Mouse (Mus musculus): ENCODE measurements around the gene Krt12. TPM values are rescaled to one million over a fixed set of nuclear protein-coding genes. Genes with fewer than 3 reads are reported as not detected.

Krt12 gene
- polyA plus RNA-seq (2015; fragmentation: Nextera tagmentation; extraction: Ambion mirVana) = 0.14 TPM in 1 of 2 replicates, not detected in the other

DNA sequence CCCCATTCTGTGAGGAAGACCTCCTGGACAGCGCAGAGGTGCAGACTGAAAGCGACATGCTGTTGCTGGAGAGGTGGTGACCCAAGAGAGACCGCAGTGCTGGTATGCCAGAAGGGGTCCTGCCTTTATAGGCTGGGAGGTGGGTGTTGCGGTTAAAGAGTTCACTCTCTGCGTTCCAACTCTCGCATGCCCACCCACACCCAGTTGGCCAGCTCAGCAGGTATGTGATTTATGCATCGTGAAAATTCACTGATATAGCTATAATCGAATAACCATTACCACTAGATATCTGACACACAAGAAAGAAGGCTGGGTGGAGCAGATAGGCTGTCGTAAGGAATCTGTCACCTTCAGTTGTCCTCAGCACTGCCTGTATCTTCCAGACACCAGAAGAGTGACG, at the start of gene Krt12:
Krt12 (minus strand) TSS at position 101 of the 400 bp plus-strand sequence.
- Histone ChIP-seq H3K36me3 (ENCODE audit: control insufficient read depth, insufficient read depth, low read length) (no peaks in the 10 kb centered on the region), H3K4me3 (ENCODE audit: low read depth, low read length) (no peak within 1 kb of the TSS), H3K4me2 (ENCODE audit: low read length) (no peak within 1 kb of the TSS), H3K9ac (ENCODE audit: low read depth, low read length) (no peak within 1 kb of the TSS), H3K27ac (ENCODE audit: low read length) (no peak within 1 kb of the TSS), H3K4me1 (ENCODE audit: control insufficient read depth, insufficient read depth, low read length) (no peaks in the 10 kb centered on the region), H3K9me3 (replicated peaks; ENCODE audit: control insufficient read depth, low read length, poor library complexity, severe bottlenecking) (no peaks in the 10 kb centered on the region), H3K27me3 (ENCODE audit: control insufficient read depth, insufficient read depth, low read depth, low read length) (no peaks in the 10 kb centered on the region)
- no peak for ATAC-seq
- WGBS = 88% methylated on average over 10 of the region's 10 CpGs

DNA sequence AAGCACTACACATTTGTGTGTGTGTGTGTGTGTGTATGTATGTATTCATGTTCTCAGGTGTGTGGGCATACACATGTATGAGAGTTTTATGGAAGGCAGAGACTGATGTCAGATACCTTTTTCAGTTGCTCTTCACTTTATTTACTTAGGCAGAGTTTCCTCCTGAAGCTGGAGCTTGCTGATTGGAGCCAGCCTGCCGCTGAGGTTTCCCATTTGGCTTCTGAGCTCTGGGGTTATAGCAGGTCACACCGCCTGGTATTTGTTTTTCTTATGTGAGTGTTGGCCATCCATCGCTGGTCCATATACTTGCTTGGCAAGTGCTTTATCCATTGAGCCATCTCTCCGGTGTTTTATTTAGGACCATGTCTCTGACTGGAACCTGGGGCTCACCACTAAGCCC, 47.2 kb upstream of the Krt12 start:
- Histone ChIP-seq H3K4me3 (ENCODE audit: low read depth, low read length) (no peak overlapping the region), H3K27ac (ENCODE audit: low read length) (no peak overlapping the region), H3K27me3 (ENCODE audit: control insufficient read depth, insufficient read depth, low read depth, low read length) (no peaks in the 10 kb centered on the region), H3K4me1 (ENCODE audit: control insufficient read depth, insufficient read depth, low read length) (no peaks in the 10 kb centered on the region), H3K9ac (ENCODE audit: low read depth, low read length) (no peak overlapping the region), H3K4me2 (ENCODE audit: low read length) (no peak overlapping the region), H3K36me3 (ENCODE audit: control insufficient read depth, insufficient read depth, low read length) (no peaks in the 10 kb centered on the region), H3K9me3 (replicated peaks; ENCODE audit: control insufficient read depth, low read length, poor library complexity, severe bottlenecking) (no peaks in the 10 kb centered on the region)
- ATAC-seq = no peak
- WGBS = 91% methylated on average over 4 of the region's 4 CpGs

DNA sequence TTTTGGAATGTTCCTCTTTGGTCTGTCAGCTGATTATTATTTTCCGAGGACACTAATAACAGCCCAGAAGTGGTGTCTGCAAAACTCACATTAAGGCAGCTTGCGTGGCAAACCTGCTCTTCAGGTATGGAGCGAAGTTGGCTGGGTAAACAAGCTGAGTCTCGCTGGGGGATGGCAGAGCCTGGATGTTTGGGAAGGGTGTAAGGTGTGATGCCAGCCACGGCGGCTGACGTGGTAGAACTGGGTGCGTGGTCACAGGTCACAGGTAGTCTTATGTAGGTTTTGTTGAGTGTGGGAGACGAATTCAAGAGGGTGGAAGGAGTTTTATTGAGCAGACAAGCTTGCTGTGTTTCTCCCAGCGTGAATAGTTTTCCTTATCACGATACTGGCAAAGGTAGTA, 46.5 kb upstream of the Krt12 start:
- no peak overlapping the region for H3K4me3 ChIP-seq (ENCODE audit: low read depth, low read length)
- H3K9me3 ChIP-seq (replicated peaks; ENCODE audit: control insufficient read depth, low read length, poor library complexity, severe bottlenecking) = no peaks in the 10 kb centered on the region
- 88% methylated on average over 11 of the region's 11 CpGs for WGBS
- no peak overlapping the region for H3K27ac ChIP-seq (ENCODE audit: low read length)
- no peak overlapping the region for H3K4me2 ChIP-seq (ENCODE audit: low read length)
- H3K36me3 ChIP-seq (ENCODE audit: control insufficient read depth, insufficient read depth, low read length) = no peaks in the 10 kb centered on the region
- H3K4me1 ChIP-seq (ENCODE audit: control insufficient read depth, insufficient read depth, low read length) = no peaks in the 10 kb centered on the region
- no peak overlapping the region for H3K9ac ChIP-seq (ENCODE audit: low read depth, low read length)
- H3K27me3 ChIP-seq (ENCODE audit: control insufficient read depth, insufficient read depth, low read depth, low read length) = no peaks in the 10 kb centered on the region
- no peak for ATAC-seq

DNA sequence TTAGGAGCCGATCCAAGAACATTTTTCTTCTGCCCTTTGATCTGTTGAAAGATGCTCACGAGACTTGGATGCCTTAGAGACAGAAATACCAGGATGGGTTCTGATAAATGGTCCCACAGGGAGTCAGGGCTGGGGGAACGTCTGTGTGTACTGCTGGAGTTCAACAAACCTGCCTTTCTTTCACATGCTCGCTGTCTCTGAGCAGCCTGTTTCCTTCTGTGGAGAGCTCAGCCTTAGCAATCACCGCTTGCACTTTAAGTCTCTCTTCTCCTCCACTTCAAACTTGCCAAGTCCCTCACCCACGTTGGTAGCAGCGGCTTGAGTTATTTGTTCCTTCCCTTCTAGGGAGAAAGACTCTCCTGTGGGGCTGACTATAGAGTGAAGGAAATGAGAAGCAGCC, 44.3 kb upstream of the Krt12 start:
- Histone ChIP-seq H3K9me3 (replicated peaks; ENCODE audit: control insufficient read depth, low read length, poor library complexity, severe bottlenecking) (no peaks in the 10 kb centered on the region), H3K4me1 (ENCODE audit: control insufficient read depth, insufficient read depth, low read length) (no peaks in the 10 kb centered on the region), H3K36me3 (ENCODE audit: control insufficient read depth, insufficient read depth, low read length) (no peaks in the 10 kb centered on the region), H3K27me3 (ENCODE audit: control insufficient read depth, insufficient read depth, low read depth, low read length) (no peaks in the 10 kb centered on the region), H3K4me2 (ENCODE audit: low read length) (no peak overlapping the region), H3K4me3 (ENCODE audit: low read depth, low read length) (no peak overlapping the region), H3K9ac (ENCODE audit: low read depth, low read length) (no peak overlapping the region), H3K27ac (ENCODE audit: low read length) (no peak overlapping the region)
- 31% methylated on average over 7 of the region's 7 CpGs for WGBS
- ATAC-seq = no peak

DNA sequence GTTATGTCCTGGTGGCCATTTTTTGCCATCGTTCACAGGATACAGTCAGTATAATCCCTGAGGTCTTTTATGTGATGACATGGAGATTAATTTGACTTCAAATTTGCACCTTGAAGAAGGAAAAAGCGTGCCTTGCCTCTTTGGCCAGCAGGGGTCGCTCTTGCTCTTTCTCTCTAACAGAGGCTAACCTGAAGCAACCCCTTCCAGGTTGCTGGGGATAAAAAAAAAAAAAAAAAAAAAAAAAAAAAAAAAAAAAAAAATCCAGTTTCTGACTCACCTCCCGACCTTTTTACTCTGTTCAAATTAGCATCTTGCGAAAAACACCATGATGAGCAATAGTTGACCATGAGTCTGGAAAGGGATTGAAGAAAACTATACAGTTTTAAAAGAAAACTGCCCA, 42.8 kb upstream of the Krt12 start:
- H3K27ac ChIP-seq (ENCODE audit: low read length) = no peak overlapping the region
- no peaks in the 10 kb centered on the region for H3K9me3 ChIP-seq (replicated peaks; ENCODE audit: control insufficient read depth, low read length, poor library complexity, severe bottlenecking)
- no peaks in the 10 kb centered on the region for H3K4me1 ChIP-seq (ENCODE audit: control insufficient read depth, insufficient read depth, low read length)
- no peaks in the 10 kb centered on the region for H3K27me3 ChIP-seq (ENCODE audit: control insufficient read depth, insufficient read depth, low read depth, low read length)
- 5% methylated on average over 5 of the region's 5 CpGs for WGBS
- H3K4me3 ChIP-seq (ENCODE audit: low read depth, low read length) = no peak overlapping the region
- H3K4me2 ChIP-seq (ENCODE audit: low read length) = no peak overlapping the region
- no peak for ATAC-seq
- no peak overlapping the region for H3K9ac ChIP-seq (ENCODE audit: low read depth, low read length)
- H3K36me3 ChIP-seq (ENCODE audit: control insufficient read depth, insufficient read depth, low read length) = no peaks in the 10 kb centered on the region

- H3K4me2 ChIP-seq (ENCODE audit: low read length) = no peak overlapping the region
- no peaks in the 10 kb centered on the region for H3K9me3 ChIP-seq (replicated peaks; ENCODE audit: control insufficient read depth, low read length, poor library complexity, severe bottlenecking)
- WGBS = 10% methylated on average over 8 of the region's 8 CpGs
- H3K4me1 ChIP-seq (ENCODE audit: control insufficient read depth, insufficient read depth, low read length) = no peaks in the 10 kb centered on the region
- no peak overlapping the region for H3K4me3 ChIP-seq (ENCODE audit: low read depth, low read length)
- no peaks in the 10 kb centered on the region for H3K36me3 ChIP-seq (ENCODE audit: control insufficient read depth, insufficient read depth, low read length)
- H3K27ac ChIP-seq (ENCODE audit: low read length) = no peak overlapping the region
- no peak overlapping the region for H3K9ac ChIP-seq (ENCODE audit: low read depth, low read length)
- ATAC-seq = no peak
- no peaks in the 10 kb centered on the region for H3K27me3 ChIP-seq (ENCODE audit: control insufficient read depth, insufficient read depth, low read depth, low read length)
Measured at GRCm38 (mm10) chr11:99463155-99463554, 41.1 kb upstream of the Krt12 start.

DNA sequence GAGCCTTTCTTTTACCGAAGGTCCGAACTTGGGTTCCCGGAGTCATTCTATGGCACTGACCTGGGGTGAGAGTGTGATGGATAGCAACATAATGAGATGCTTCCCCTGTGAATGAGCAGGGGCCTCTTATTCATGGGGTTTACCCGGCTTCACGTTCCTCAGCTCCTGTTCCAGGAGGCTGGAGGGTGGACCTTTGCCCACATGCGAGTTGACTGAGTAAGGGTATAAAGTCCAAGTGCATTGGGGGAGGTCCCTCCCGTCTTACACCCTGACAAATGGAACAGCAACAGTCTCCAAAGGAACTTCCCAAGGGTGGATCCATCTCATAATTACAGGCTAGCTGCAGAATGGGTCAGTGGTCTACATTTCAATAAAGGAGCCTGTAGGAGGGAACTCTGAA, 39.7 kb upstream of the Krt12 start:
- WGBS = 70% methylated on average over 7 of the region's 7 CpGs
- Histone ChIP-seq H3K27ac (ENCODE audit: low read length) (no peak overlapping the region), H3K9ac (ENCODE audit: low read depth, low read length) (no peak overlapping the region)

GRCm38 (mm10) chr11:99458887-99459286, 36.8 kb upstream of the Krt12 start:
- Histone ChIP-seq H3K9me3 (replicated peaks; ENCODE audit: control insufficient read depth, low read length, poor library complexity, severe bottlenecking) (no peaks in the 10 kb centered on the region), H3K27me3 (ENCODE audit: control insufficient read depth, insufficient read depth, low read depth, low read length) (no peaks in the 10 kb centered on the region), H3K4me2 (ENCODE audit: low read length) (no peak overlapping the region), H3K9ac (ENCODE audit: low read depth, low read length) (no peak overlapping the region), H3K36me3 (ENCODE audit: control insufficient read depth, insufficient read depth, low read length) (no peaks in the 10 kb centered on the region), H3K4me1 (ENCODE audit: control insufficient read depth, insufficient read depth, low read length) (no peaks in the 10 kb centered on the region), H3K27ac (ENCODE audit: low read length) (no peak overlapping the region), H3K4me3 (ENCODE audit: low read depth, low read length) (no peak overlapping the region)
- ATAC-seq = no peak
- WGBS = 74% methylated on average over 7 of the region's 7 CpGs

More for the DNA sequence above, 39.7 kb upstream of the Krt12 start:
- no peaks in the 10 kb centered on the region for H3K27me3 ChIP-seq (ENCODE audit: control insufficient read depth, insufficient read depth, low read depth, low read length)
- no peaks in the 10 kb centered on the region for H3K36me3 ChIP-seq (ENCODE audit: control insufficient read depth, insufficient read depth, low read length)
- H3K9me3 ChIP-seq (replicated peaks; ENCODE audit: control insufficient read depth, low read length, poor library complexity, severe bottlenecking) = no peaks in the 10 kb centered on the region
- H3K4me1 ChIP-seq (ENCODE audit: control insufficient read depth, insufficient read depth, low read length) = no peaks in the 10 kb centered on the region
- no peak for ATAC-seq
- H3K4me2 ChIP-seq (ENCODE audit: low read length) = no peak overlapping the region
- no peak overlapping the region for H3K4me3 ChIP-seq (ENCODE audit: low read depth, low read length)

- H3K4me2 ChIP-seq (ENCODE audit: low read length) = no peak overlapping the region
- no peaks in the 10 kb centered on the region for H3K9me3 ChIP-seq (replicated peaks; ENCODE audit: control insufficient read depth, low read length, poor library complexity, severe bottlenecking)
- no peak overlapping the region for H3K9ac ChIP-seq (ENCODE audit: low read depth, low read length)
- no peak for ATAC-seq
- no peaks in the 10 kb centered on the region for H3K27me3 ChIP-seq (ENCODE audit: control insufficient read depth, insufficient read depth, low read depth, low read length)
- no peaks in the 10 kb centered on the region for H3K36me3 ChIP-seq (ENCODE audit: control insufficient read depth, insufficient read depth, low read length)
- 71% methylated on average over 10 of the region's 10 CpGs for WGBS
- H3K4me3 ChIP-seq (ENCODE audit: low read depth, low read length) = no peak overlapping the region
- no peaks in the 10 kb centered on the region for H3K4me1 ChIP-seq (ENCODE audit: control insufficient read depth, insufficient read depth, low read length)
- H3K27ac ChIP-seq (ENCODE audit: low read length) = no peak overlapping the region
Measured at GRCm38 (mm10) chr11:99454759-99455158, 32.7 kb upstream of the Krt12 start.

DNA sequence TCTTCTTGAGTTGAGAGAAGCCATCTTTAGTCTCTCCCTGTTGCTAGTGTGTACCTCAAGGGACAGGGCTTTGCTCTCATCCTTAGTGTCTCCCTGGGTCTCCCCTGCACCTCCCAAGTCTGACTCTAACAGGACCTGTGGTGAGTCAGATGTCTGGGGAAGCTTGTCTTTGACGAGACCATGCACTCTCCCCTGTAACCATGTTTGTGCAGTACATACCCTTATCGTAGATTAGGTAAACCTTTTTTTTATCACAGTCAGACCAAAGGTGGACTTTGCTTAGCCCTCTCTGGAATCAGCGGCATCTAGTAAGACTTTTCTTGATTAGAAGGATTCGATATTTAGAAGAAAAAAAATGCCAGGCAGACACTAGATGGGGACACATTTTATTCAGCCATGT, 32.0 kb upstream of the Krt12 start:
- H3K9me3 ChIP-seq (replicated peaks; ENCODE audit: control insufficient read depth, low read length, poor library complexity, severe bottlenecking) = no peaks in the 10 kb centered on the region
- WGBS = 85% methylated on average over 4 of the region's 4 CpGs
- no peaks in the 10 kb centered on the region for H3K4me1 ChIP-seq (ENCODE audit: control insufficient read depth, insufficient read depth, low read length)
- no peaks in the 10 kb centered on the region for H3K36me3 ChIP-seq (ENCODE audit: control insufficient read depth, insufficient read depth, low read length)
- ATAC-seq = no peak
- H3K27ac ChIP-seq (ENCODE audit: low read length) = no peak overlapping the region
- no peak overlapping the region for H3K9ac ChIP-seq (ENCODE audit: low read depth, low read length)
- no peaks in the 10 kb centered on the region for H3K27me3 ChIP-seq (ENCODE audit: control insufficient read depth, insufficient read depth, low read depth, low read length)
- no peak overlapping the region for H3K4me3 ChIP-seq (ENCODE audit: low read depth, low read length)
- H3K4me2 ChIP-seq (ENCODE audit: low read length) = no peak overlapping the region

Measured in midbrain, embryonic 16.5 days (tissue).